Mouse (Mus musculus): ENCODE data around the gene Irf1.

DNA sequence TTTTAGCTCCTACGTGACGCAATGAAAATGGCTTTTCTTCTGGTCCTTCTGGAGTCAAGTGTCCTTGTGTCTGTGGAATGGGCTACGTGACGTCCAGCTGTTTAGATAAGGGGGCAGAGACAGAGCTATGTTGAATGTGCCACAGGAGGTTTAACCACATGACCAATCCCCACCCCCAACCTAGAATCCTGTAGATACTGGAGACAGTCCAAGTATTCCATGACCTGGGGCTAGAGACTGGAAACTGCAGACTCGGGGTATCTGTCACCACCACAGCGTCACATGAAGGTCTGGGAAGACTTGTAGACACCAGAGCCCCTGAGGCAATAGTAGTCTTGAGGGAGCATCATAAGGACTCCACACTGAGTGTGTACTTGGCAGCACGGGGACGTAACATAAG, 26.0 kb downstream of the Irf1 start:
- TF ChIP-seq CTCF (conservative IDR thresholded peaks at IDR 0.05 in 1 of 2, IDR thresholded peaks at IDR 0.05 in 1 of 2; ENCODE audit: low read depth in 2 of 2, low read length in 2 of 2) (no peak), POLR2A (IDR thresholded peaks at IDR 0.05; ENCODE audit: low read depth, low read length) (no peak), JUN (IDR thresholded peaks at IDR 0.05; ENCODE audit: insufficient read depth, low read depth, low read length) (no peak), NRF1 (IDR thresholded peaks at IDR 0.05; ENCODE audit: low read depth, low read length) (no peak)
